Mouse (Mus musculus) embryonic fibroblast, embryonic 13.5 days (primary cell): Measurements from ENCODE around the gene Abca4. TPM values are rescaled to one million over a fixed set of nuclear protein-coding genes. Genes with fewer than 3 reads are reported as not detected.
A peak's percentile ranks its signal among the peaks of the same experiment; 100 is the strongest.
"Not testable (repeated sequence)": the region's sequence is repeated elsewhere in the genome, so short reads cannot be mapped to it uniquely, and the experiment has no call there.

Source experiments
- H3K27ac ChIP-seq: 2 replicates; pipeline ENCODE4 v1.5.1; 2012; ENCODE audit warnings: low read length, control low read depth, inconsistent platforms; ENCODE audit not compliant: insufficient read depth
- H3K4me1 ChIP-seq: 2 replicates; pipeline ENCODE4 v1.6.1; 2011; ENCODE audit warnings: low read length; ENCODE audit not compliant: control insufficient read depth, insufficient read depth
- H3K4me3 ChIP-seq: 2 replicates; pipeline ENCODE4 v1.5.1; 2011; ENCODE audit warnings: mild to moderate bottlenecking, control low read depth, low read length; ENCODE audit not compliant: insufficient read depth
- CTCF ChIP-seq: IDR thresholded peaks from 2 replicates; pipeline ENCODE4 v1.5.1; 2011; ENCODE audit warnings: mild to moderate bottlenecking, control low read depth, low read length, moderate library complexity, borderline replicate concordance; ENCODE audit not compliant: insufficient read depth
- POLR2A ChIP-seq: IDR thresholded peaks from 2 replicates; pipeline ENCODE4 v1.6.1; 2011; ENCODE audit warnings: low read depth, mild to moderate bottlenecking, control low read depth, low read length, moderate library complexity
- polyA plus RNA-seq: library from polyadenylated mRNA; stranded (reverse); fragments of >200 nt; gene quantifications from 2 replicates; pipeline ENCODE4 v1.2.4, GENCODE M21; 2011; ENCODE audit warnings: low read depth; ENCODE audit not compliant: missing spikeins, insufficient read length

Abca4 gene
- polyA plus RNA-seq, 1 experiment: 0.68 TPM

- Histone ChIP-seq H3K27ac (no peak overlapping the region), H3K4me1 (peaks cover 20% of the 10 kb centered on the region), H3K4me3 (no peak overlapping the region)
- TF ChIP-seq POLR2A (no peak), CTCF (no peak)
Observed at GRCm38 (mm10) chr3:122049158-122049557, 4.9 kb downstream of the Abca4 start.

- H3K4me3 ChIP-seq: no peak overlapping the region
- TF ChIP-seq POLR2A: no peak
- no peak for TF ChIP-seq CTCF
- peaks cover 9% of the 10 kb centered on the region; the same call in 1 of the 2 replicates for H3K4me1 ChIP-seq
- H3K27ac ChIP-seq: no peak overlapping the region
Observed at GRCm38 (mm10) chr3:122058439-122059198, 14.4 kb downstream of the Abca4 start.

DNA sequence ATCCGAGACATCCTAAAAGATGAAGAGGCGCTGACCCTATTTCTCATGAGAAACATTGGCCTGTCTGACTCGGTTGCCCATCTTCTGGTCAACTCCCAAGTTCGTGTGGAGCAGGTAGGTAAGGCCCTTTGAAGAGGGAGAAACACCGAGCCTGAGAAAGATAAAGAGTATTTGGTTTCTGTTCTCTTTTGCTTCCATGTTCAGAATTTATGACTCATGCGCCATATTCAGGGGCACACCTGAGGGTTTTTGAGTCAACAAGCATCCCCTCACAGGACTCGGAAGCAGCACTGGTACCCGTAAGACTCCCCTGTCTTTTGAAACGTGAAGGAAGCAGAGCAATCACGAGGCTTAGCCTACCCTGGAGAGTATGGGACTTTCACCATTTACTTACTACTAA is 18.3 kb downstream of the Abca4 start:
- no peak overlapping the region for H3K4me3 ChIP-seq
- no peaks in the 10 kb centered on the region for H3K4me1 ChIP-seq
- TF ChIP-seq POLR2A (no peak), CTCF (no peak)
- 0 out of 2 replicates have a peak overlapping the region, but pooled peaks have one; percentile 22 for H3K27ac ChIP-seq

GRCm38 (mm10) chr3:122064556-122065410 is 20.5 kb downstream of the Abca4 start:
- H3K4me3 ChIP-seq: no peak overlapping the region
- TF ChIP-seq POLR2A (no peak), CTCF (no peak)
- no peak overlapping the region for H3K27ac ChIP-seq

DNA sequence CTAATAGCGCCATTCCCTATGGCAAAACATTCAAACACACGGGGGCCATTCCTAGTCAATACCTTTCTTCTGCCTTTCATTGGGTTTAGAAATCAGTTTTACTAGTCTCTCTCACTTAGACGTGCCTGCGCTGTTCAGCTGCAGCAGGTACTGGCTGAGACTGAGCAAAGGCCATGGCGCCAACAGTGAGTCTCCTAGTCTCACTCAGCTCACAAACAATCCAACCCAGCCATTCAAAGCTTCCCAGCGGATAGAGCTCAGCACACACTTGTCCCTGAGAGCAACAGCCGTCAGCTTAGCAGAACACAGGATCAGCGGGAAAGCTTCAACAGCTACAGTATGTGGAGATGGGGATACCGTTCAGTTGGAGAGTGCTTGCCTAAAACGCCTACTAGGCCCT is 27.5 kb downstream of the Abca4 start:
- TF ChIP-seq POLR2A (no peak), CTCF (no peak)
- no peak overlapping the region for H3K27ac ChIP-seq

More at GRCm38 (mm10) chr3:122064556-122065410, 20.5 kb downstream of the Abca4 start:
- no peaks in the 10 kb centered on the region for H3K4me1 ChIP-seq

DNA sequence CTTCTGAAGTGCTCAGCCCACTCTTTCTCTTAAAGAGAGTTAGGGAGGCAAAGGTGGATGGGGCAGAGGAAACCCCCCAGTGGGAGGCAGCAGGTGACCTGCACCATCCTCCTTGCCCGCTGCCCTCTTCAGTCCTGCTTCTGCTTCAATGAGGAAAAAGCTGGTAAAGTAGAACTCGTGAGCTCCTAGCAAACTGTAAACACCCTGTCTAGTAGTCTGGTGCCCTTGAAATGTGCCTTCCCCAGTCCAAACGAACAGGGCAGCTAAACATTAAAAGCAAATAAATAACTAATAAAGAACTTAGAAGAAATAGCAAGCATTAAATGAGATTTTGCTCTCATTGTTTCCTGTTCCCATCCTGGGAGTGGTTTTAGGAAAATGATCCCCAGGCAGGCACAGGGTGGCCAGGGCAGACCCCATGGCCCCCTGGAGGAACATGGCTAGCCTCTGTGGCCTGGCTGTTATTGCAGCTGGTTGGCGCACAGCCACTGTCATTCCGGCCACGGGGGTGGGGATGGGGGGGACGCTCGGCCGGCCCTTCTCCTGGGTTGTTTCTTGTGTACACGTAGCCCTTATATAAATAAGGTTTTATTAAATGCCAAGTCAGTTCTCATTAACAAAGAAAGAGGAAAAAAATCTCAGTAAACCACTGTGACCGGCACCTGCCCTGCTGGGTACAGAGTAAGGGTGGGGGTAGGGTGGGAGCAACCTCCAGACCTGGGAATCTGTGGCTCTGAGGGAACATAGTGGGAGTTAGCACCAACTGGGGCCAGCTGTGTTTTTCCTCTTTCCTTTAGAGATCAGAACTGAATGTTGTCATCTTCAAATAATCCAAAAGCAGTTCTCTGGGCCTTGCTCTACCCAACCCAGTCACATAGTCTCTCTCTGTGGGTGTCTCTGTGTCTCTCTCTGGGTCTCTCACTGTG is 28.7 kb downstream of the Abca4 start:
- TF ChIP-seq CTCF: no peak
- TF ChIP-seq POLR2A: no peak
- Histone ChIP-seq H3K4me3 (no peak overlapping the region), H3K4me1 (peaks cover under 1% of the 10 kb centered on the region; the same call in 1 of the 2 replicates), H3K27ac (no peak overlapping the region)

More for the DNA sequence above, 27.5 kb downstream of the Abca4 start:
- Histone ChIP-seq H3K4me3 (no peak overlapping the region), H3K4me1 (no peaks in the 10 kb centered on the region)

DNA sequence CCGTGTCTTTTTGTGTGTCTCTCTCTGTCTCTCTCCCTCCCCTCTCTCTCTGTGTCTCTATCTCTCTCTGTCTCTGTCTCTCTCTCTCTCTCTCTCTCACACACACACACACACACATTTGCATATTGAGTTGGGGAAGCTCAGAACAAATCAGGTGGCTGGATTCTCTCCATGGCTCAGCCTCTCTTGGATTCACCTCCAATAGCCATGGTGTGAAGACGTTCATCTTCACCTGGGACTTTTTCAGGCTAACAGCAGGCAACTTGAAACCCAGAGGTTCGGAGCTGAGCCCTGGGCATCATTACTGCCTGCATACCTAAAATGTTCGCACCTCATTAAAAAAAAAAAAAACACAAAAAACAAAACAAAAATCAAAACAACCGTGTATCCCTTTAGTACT is 29.4 kb downstream of the Abca4 start:
- no peak for TF ChIP-seq CTCF
- no peak for TF ChIP-seq POLR2A
- H3K27ac ChIP-seq: no peak overlapping the region
- H3K4me1 ChIP-seq: peaks cover 5% of the 10 kb centered on the region; the same call in 1 of the 2 replicates
- H3K4me3 ChIP-seq: no peak overlapping the region

DNA sequence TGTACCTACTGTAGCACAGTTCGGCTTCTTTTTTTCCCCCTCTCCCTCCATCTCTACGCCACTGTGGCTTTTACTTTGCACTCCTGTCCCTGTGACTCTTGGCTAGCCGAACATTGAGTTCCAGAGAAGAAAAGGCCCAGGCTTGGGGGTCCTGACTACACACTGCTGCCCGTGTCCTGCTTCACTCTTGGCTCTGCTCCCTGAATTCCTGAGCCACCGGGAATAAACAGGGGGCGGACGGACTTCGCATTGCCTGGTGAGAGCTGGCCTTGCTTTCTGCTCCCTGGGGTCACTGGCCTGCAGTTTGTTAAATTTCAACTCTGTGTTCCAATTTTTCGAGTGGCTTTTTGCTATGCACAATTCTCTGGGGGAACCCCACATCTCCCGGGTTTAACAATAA is 30.1 kb downstream of the Abca4 start:
- TF ChIP-seq CTCF (no peak), POLR2A (no peak)
- Histone ChIP-seq H3K4me1 (peaks cover 5% of the 10 kb centered on the region; the same call in 1 of the 2 replicates), H3K27ac (no peak overlapping the region), H3K4me3 (no peak overlapping the region)

DNA sequence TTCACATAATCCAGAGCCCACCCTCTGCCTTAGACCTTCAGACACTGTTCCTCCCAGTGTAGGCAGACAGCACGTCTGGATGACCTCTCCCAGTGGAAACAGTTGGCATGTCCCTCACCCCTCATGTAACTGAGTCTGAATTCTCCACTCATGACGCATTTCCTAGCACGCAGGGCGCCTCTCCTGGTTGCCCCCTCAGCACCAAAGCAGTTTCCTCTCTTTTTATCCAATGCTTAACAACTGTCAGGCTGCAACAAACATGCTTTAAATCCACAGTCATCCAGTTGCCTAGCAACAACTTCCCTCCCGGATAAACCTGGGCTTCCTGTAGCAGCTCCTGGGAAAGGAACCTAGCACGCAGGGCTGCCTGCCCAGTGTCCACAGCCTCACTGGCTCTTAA is 33.9 kb downstream of the Abca4 start:
- H3K4me1 ChIP-seq: peaks cover 5% of the 10 kb centered on the region; the same call in 1 of the 2 replicates
- TF ChIP-seq POLR2A (no peak), CTCF (no peak)
- H3K4me3 ChIP-seq: no peak overlapping the region
- H3K27ac ChIP-seq: peak overlapping the region; percentile 47

DNA sequence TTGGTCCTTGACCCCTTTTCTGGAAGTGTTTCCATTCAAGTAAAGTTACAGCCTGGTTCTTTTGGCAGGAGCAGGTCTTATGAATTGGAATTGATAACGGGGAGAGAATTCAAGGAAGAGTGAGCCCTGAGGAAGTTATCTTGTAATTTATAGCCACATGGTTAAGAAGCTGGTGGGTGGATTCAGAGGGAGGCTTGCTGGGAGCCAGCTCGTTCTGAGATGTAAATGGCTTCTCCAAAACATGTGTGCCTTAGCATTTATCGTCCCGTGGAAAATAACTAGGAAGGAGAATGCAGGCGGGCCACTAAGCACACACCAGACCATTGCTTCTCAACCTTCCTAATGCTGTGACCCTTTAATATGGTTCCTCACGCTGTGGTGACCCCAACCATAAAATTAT is 34.9 kb downstream of the Abca4 start:
- Histone ChIP-seq H3K4me3 (no peak overlapping the region), H3K27ac (peak overlapping the region; percentile 35; the same call in 1 of the 2 replicates), H3K4me1 (peaks cover 5% of the 10 kb centered on the region; the same call in 1 of the 2 replicates)
- TF ChIP-seq CTCF: no peak
- no peak for TF ChIP-seq POLR2A

DNA sequence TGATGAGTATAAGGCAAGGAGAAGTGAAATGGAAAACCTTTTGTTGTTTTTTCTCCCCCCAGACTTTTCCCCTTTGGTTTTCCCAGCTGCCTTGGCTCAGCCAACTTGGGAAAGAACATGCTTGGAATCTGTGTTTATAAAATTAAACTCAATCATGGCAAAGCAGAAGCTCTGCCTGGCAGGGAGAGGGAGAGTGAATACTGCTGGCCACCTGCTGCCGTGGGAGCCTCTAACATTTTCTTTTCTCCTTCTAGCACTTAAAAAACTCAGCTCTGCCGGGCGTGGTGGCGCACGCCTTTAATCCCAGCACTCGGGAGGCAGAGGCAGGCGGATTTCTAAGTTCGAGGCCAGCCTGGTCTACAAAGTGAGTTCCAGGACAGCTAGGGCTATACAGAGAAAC is 37.4 kb downstream of the Abca4 start:
- H3K4me3 ChIP-seq, H3K4me1 ChIP-seq, H3K27ac ChIP-seq: not testable (repeated sequence)
